Mouse (Mus musculus): ENCODE data around the gene Shank3. TPM values are rescaled to one million over a fixed set of nuclear protein-coding genes. Genes with fewer than 3 reads are reported as not detected.

The Shank3 gene
- 0.70 and 0.80 TPM in 2 replicates for polyA plus RNA-seq (2015; fragmentation: Nextera tagmentation; extraction: Ambion mirVana)

- H3K27ac ChIP-seq (ENCODE audit: low read length): peak within 1 kb of the TSS; percentile 23
- ATAC-seq: peak; percentile 36
- H3K4me1 ChIP-seq (ENCODE audit: control insufficient read depth, insufficient read depth, low read length): peaks cover 11% of the 10 kb centered on the region
- H3K36me3 ChIP-seq (ENCODE audit: control insufficient read depth, insufficient read depth, low read length): no peaks in the 10 kb centered on the region
- H3K9ac ChIP-seq (ENCODE audit: low read depth, low read length): peak within 1 kb of the TSS; percentile 81
- peak within 1 kb of the TSS; percentile 98 for H3K4me2 ChIP-seq (ENCODE audit: low read depth, low read length)
- peak within 1 kb of the TSS; percentile 75 for H3K4me3 ChIP-seq (ENCODE audit: low read length)
- WGBS: 2% methylated on average over 40 of the region's 72 CpGs
- no peaks in the 10 kb centered on the region for H3K9me3 ChIP-seq (ENCODE audit: control insufficient read depth, low read length)
- H3K27me3 ChIP-seq (replicated peaks; ENCODE audit: control insufficient read depth, insufficient read depth, low read length): peaks cover 19% of the 10 kb centered on the region
Observed at GRCm38 (mm10) chr15:89498961-89499688, at the start of gene Shank3. Gene Shank3 (plus strand): TSS chr15:89499623.

GRCm38 (mm10) chr15:89452906-89453864 is 46.2 kb upstream of the Shank3 start:
- Histone ChIP-seq H3K4me3 (ENCODE audit: low read length) (peak overlapping the region; percentile 52), H3K4me1 (ENCODE audit: control insufficient read depth, insufficient read depth, low read length) (peaks cover 11% of the 10 kb centered on the region), H3K9me3 (ENCODE audit: control insufficient read depth, low read length) (no peaks in the 10 kb centered on the region), H3K36me3 (ENCODE audit: control insufficient read depth, insufficient read depth, low read length) (no peaks in the 10 kb centered on the region), H3K27me3 (replicated peaks; ENCODE audit: control insufficient read depth, insufficient read depth, low read length) (peaks cover 25% of the 10 kb centered on the region), H3K4me2 (ENCODE audit: low read depth, low read length) (peak overlapping the region; percentile 84), H3K9ac (ENCODE audit: low read depth, low read length) (no peak overlapping the region), H3K27ac (ENCODE audit: low read length) (no peak overlapping the region)
- 5% methylated on average over 23 of the region's 24 CpGs for WGBS
- ATAC-seq: peak; percentile 79

DNA sequence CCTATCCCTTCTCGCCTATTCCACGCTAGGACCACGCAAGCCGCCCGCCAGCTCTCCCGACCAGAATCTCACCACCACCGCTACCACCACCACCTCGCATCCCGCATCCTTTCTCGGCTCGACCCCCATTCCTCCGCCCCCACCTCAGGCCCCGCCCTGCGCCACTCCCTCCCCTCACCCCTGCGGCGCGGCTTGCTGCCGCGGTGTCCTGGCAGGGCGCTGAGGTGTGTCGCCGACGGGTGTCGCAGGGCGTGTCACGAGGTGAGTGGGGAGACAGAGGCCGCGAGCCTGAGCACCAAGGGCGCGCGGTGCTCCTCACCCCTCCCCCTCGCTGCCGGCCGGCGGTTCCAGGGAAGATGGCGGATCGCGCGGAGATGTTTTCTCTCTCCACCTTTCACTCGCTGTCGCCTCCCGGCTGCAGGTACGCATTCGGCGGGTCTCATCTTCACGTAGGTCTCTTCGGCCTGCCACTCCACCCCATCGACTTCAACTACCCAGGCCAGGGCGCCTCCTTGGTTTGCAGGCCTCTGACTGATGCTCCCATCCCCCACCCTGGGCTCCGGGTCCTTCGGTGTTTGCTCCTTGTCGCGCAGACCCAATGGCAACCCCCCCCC is 45.5 kb upstream of the Shank3 start, which contains the start of gene Mapk8ip2:
Gene Mapk8ip2 (plus strand): TSS at position 49 of the 614 bp plus-strand sequence.
- no peaks in the 10 kb centered on the region for H3K9me3 ChIP-seq (ENCODE audit: control insufficient read depth, low read length)
- peak within 1 kb of the TSS; percentile 84 for H3K4me2 ChIP-seq (ENCODE audit: low read depth, low read length)
- H3K4me3 ChIP-seq (ENCODE audit: low read length): peak within 1 kb of the TSS; percentile 52
- no peak within 1 kb of the TSS for H3K27ac ChIP-seq (ENCODE audit: low read length)
- peaks cover 25% of the 10 kb centered on the region for H3K27me3 ChIP-seq (replicated peaks; ENCODE audit: control insufficient read depth, insufficient read depth, low read length)
- under 1% methylated on average over 53 of the region's 53 CpGs for WGBS
- no peaks in the 10 kb centered on the region for H3K36me3 ChIP-seq (ENCODE audit: control insufficient read depth, insufficient read depth, low read length)
- H3K9ac ChIP-seq (ENCODE audit: low read depth, low read length): 0 out of 2 replicates have a peak within 1 kb of the TSS, but pooled peaks have one; percentile 14
- ATAC-seq: peak; percentile 63
- peaks cover 11% of the 10 kb centered on the region for H3K4me1 ChIP-seq (ENCODE audit: control insufficient read depth, insufficient read depth, low read length)

DNA sequence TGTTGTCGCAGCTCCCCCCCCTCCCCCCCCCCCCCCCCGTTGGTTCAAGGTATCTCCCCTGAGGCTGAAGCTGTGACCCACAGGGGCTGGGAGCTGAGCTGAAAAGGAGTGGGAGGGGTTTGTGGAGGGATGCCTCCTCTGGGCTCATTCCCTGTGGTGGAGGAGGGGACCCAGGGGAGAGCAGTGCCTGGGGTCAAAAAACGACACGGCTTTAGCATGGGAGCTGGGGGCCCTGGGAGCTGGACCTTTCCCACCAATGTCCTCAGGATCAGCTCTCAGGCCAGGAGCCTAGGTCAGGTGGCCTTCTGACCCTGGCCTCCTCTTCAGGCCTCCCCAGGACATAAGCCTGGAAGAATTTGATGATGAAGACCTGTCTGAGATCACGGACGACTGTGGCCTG is 44.6 kb upstream of the Shank3 start:
- Histone ChIP-seq H3K27me3 (replicated peaks; ENCODE audit: control insufficient read depth, insufficient read depth, low read length) (peaks cover 25% of the 10 kb centered on the region), H3K4me2 (ENCODE audit: low read depth, low read length) (peak overlapping the region; percentile 84; the same call in 1 of the 2 replicates)

GRCm38 (mm10) chr15:89455642-89456041 is 43.8 kb upstream of the Shank3 start:
- Histone ChIP-seq H3K4me1 (ENCODE audit: control insufficient read depth, insufficient read depth, low read length) (peaks cover 11% of the 10 kb centered on the region), H3K27me3 (replicated peaks; ENCODE audit: control insufficient read depth, insufficient read depth, low read length) (peaks cover 25% of the 10 kb centered on the region), H3K4me2 (ENCODE audit: low read depth, low read length) (no peak overlapping the region), H3K36me3 (ENCODE audit: control insufficient read depth, insufficient read depth, low read length) (no peaks in the 10 kb centered on the region), H3K27ac (ENCODE audit: low read length) (no peak overlapping the region), H3K9ac (ENCODE audit: low read depth, low read length) (no peak overlapping the region), H3K9me3 (ENCODE audit: control insufficient read depth, low read length) (no peaks in the 10 kb centered on the region), H3K4me3 (ENCODE audit: low read length) (no peak overlapping the region)
- 64% methylated on average over 6 of the region's 6 CpGs for WGBS
- ATAC-seq: no peak

More for the DNA sequence above, 44.6 kb upstream of the Shank3 start:
- no peak overlapping the region for H3K27ac ChIP-seq (ENCODE audit: low read length)
- no peaks in the 10 kb centered on the region for H3K9me3 ChIP-seq (ENCODE audit: control insufficient read depth, low read length)
- WGBS: 24% methylated on average over 5 of the region's 6 CpGs
- H3K4me3 ChIP-seq (ENCODE audit: low read length): peak overlapping the region; percentile 52; the same call in 1 of the 2 replicates
- ATAC-seq: no peak
- peaks cover 11% of the 10 kb centered on the region for H3K4me1 ChIP-seq (ENCODE audit: control insufficient read depth, insufficient read depth, low read length)
- no peaks in the 10 kb centered on the region for H3K36me3 ChIP-seq (ENCODE audit: control insufficient read depth, insufficient read depth, low read length)
- no peak overlapping the region for H3K9ac ChIP-seq (ENCODE audit: low read depth, low read length)

DNA sequence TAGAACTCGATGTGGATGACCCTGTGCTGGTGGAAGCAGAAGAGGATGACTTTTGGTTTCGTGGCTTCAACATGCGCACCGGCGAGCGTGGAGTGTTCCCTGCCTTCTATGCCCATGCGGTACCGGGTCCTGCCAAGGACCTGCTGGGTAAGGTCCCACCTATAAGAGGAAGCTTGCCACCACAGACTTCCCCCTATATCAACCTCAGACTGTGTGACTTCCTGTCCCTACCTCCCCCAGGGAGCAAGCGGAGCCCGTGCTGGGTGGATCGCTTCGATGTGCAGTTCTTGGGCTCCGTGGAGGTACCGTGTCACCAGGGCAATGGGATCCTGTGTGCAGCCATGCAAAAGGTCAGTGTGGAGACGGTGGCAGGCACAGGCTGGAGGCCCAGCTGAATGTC is 40.5 kb upstream of the Shank3 start:
- WGBS: 91% methylated on average over 15 of the region's 15 CpGs
- peaks cover 16% of the 10 kb centered on the region for H3K27me3 ChIP-seq (replicated peaks; ENCODE audit: control insufficient read depth, insufficient read depth, low read length)
- no peak overlapping the region for H3K9ac ChIP-seq (ENCODE audit: low read depth, low read length)
- H3K36me3 ChIP-seq (ENCODE audit: control insufficient read depth, insufficient read depth, low read length): no peaks in the 10 kb centered on the region
- H3K4me2 ChIP-seq (ENCODE audit: low read depth, low read length): no peak overlapping the region
- H3K9me3 ChIP-seq (ENCODE audit: control insufficient read depth, low read length): no peaks in the 10 kb centered on the region
- peaks cover 6% of the 10 kb centered on the region for H3K4me1 ChIP-seq (ENCODE audit: control insufficient read depth, insufficient read depth, low read length)
- no peak overlapping the region for H3K4me3 ChIP-seq (ENCODE audit: low read length)
- ATAC-seq: no peak
- H3K27ac ChIP-seq (ENCODE audit: low read length): no peak overlapping the region

- no peak overlapping the region for H3K4me3 ChIP-seq (ENCODE audit: low read length)
- no peak overlapping the region for H3K9ac ChIP-seq (ENCODE audit: low read depth, low read length)
- ATAC-seq: no peak
- H3K4me1 ChIP-seq (ENCODE audit: control insufficient read depth, insufficient read depth, low read length): no peaks in the 10 kb centered on the region
- H3K9me3 ChIP-seq (ENCODE audit: control insufficient read depth, low read length): no peaks in the 10 kb centered on the region
- no peak overlapping the region for H3K4me2 ChIP-seq (ENCODE audit: low read depth, low read length)
- H3K27me3 ChIP-seq (replicated peaks; ENCODE audit: control insufficient read depth, insufficient read depth, low read length): peaks cover 10% of the 10 kb centered on the region; the same call in 1 of the 2 replicates
- H3K36me3 ChIP-seq (ENCODE audit: control insufficient read depth, insufficient read depth, low read length): no peaks in the 10 kb centered on the region
- 81% methylated on average over 7 of the region's 7 CpGs for WGBS
- no peak overlapping the region for H3K27ac ChIP-seq (ENCODE audit: low read length)
Observed at GRCm38 (mm10) chr15:89459821-89460220, 39.6 kb upstream of the Shank3 start.

GRCm38 (mm10) chr15:89460298-89460697 is 39.1 kb upstream of the Shank3 start:
- no peak for ATAC-seq

GRCm38 (mm10) chr15:89461321-89461720 is 38.1 kb upstream of the Shank3 start:
- H3K4me2 ChIP-seq (ENCODE audit: low read depth, low read length): no peak overlapping the region
- no peak overlapping the region for H3K27ac ChIP-seq (ENCODE audit: low read length)
- no peaks in the 10 kb centered on the region for H3K9me3 ChIP-seq (ENCODE audit: control insufficient read depth, low read length)
- H3K4me1 ChIP-seq (ENCODE audit: control insufficient read depth, insufficient read depth, low read length): no peaks in the 10 kb centered on the region
- no peak overlapping the region for H3K9ac ChIP-seq (ENCODE audit: low read depth, low read length)
- WGBS: 79% methylated on average over 15 of the region's 15 CpGs
- peaks cover 7% of the 10 kb centered on the region; the same call in 1 of the 2 replicates for H3K27me3 ChIP-seq (replicated peaks; ENCODE audit: control insufficient read depth, insufficient read depth, low read length)
- no peak for ATAC-seq
- no peaks in the 10 kb centered on the region for H3K36me3 ChIP-seq (ENCODE audit: control insufficient read depth, insufficient read depth, low read length)
- H3K4me3 ChIP-seq (ENCODE audit: low read length): no peak overlapping the region

More at GRCm38 (mm10) chr15:89460298-89460697, 39.1 kb upstream of the Shank3 start:
- no peaks in the 10 kb centered on the region for H3K4me1 ChIP-seq (ENCODE audit: control insufficient read depth, insufficient read depth, low read length)
- H3K27ac ChIP-seq (ENCODE audit: low read length): no peak overlapping the region
- no peak overlapping the region for H3K4me2 ChIP-seq (ENCODE audit: low read depth, low read length)
- H3K9me3 ChIP-seq (ENCODE audit: control insufficient read depth, low read length): no peaks in the 10 kb centered on the region
- whole genome bisulfite sequencing: 64% methylated on average over 10 of the region's 10 CpGs
- no peaks in the 10 kb centered on the region for H3K36me3 ChIP-seq (ENCODE audit: control insufficient read depth, insufficient read depth, low read length)
- H3K27me3 ChIP-seq (replicated peaks; ENCODE audit: control insufficient read depth, insufficient read depth, low read length): peaks cover 8% of the 10 kb centered on the region; the same call in 1 of the 2 replicates
- no peak overlapping the region for H3K9ac ChIP-seq (ENCODE audit: low read depth, low read length)
- no peak overlapping the region for H3K4me3 ChIP-seq (ENCODE audit: low read length)

Measured in intestine, embryonic 16.5 days (tissue).